Comparison of ENCODE assay signal across 21 mouse cellular contexts in genomic region chr4:43612534-43612933, GRCm38 (mm10). TPM values are rescaled to one million over a fixed set of nuclear protein-coding genes. Genes with fewer than 3 reads are reported as not detected.
DNase-seq lines count a peak whose midpoint lies in the region; ATAC-seq and TF ChIP-seq lines count a peak whose summit lies in the region.
"Had no signal": no experiment of that assay in that cellular context is flagged by ENCODE, and none has a peak within 500 bp of the region (broad histone marks: within the 10 kb centered on the region; RNA-seq: fewer than 3 reads in every experiment).

No protein-coding gene starts in this region.

- peak overlapping the region; percentile 66 for H3K27ac ChIP-seq in liver, embryonic 16.5 days (ENCODE audit: low read length)
- H3K27ac ChIP-seq: embryonic facial prominence, embryonic 10.5 days; forebrain, embryonic 15.5 days; heart, embryonic 15.5 days; limb, embryonic 12.5 days had no signal

- no peaks in the 10 kb centered on the region for H3K27me3 ChIP-seq in G1E (ENCODE audit: insufficient read depth, low read length)
- H3K27me3 ChIP-seq in liver, embryonic 16.5 days (ENCODE audit: control insufficient read depth, insufficient read depth, low read depth, low read length) = no peaks in the 10 kb centered on the region
- H3K27me3 ChIP-seq: forebrain, embryonic 15.5 days; heart, embryonic 15.5 days; limb, embryonic 12.5 days had no signal

- H3K36me3 ChIP-seq in G1E (replicated peaks) = no peaks in the 10 kb centered on the region
- no peaks in the 10 kb centered on the region for H3K36me3 ChIP-seq in liver, embryonic 16.5 days (ENCODE audit: control insufficient read depth, insufficient read depth)
- H3K36me3 ChIP-seq: embryonic facial prominence, embryonic 10.5 days; forebrain, embryonic 15.5 days; heart, embryonic 15.5 days; limb, embryonic 12.5 days had no signal

- peak overlapping the region; percentile 42; the same call in 1 of the 2 replicates for H3K9ac ChIP-seq in liver, embryonic 16.5 days (ENCODE audit: low read depth, low read length)
- H3K9ac ChIP-seq: forebrain, embryonic 15.5 days; heart, embryonic 15.5 days; limb, embryonic 12.5 days; lung, embryonic 14.5 days had no signal

- peak overlapping the region; percentile 59; the same call in 1 of the 2 replicates for H3K4me3 ChIP-seq in G1E (ENCODE audit: low read depth, low read length)
- no peak overlapping the region for H3K4me3 ChIP-seq in liver, embryonic 16.5 days (ENCODE audit: low read depth, low read length)
- H3K4me3 ChIP-seq: embryonic facial prominence, embryonic 10.5 days; forebrain, embryonic 15.5 days; heart, adult 2 months; heart, embryonic 15.5 days; limb, embryonic 12.5 days had no signal

- intact Hi-C loops in gastrocnemius, postnatal 14 days (cut with DNase I; ENCODE audit: low total_unique reads) = no loop called here

- no peak for TF ChIP-seq CTCF in G1E (IDR thresholded peaks at IDR 0.05; ENCODE audit: low read depth, low read length)

- WGBS in liver, embryonic 16.5 days (ENCODE audit: insufficient replicate concordance) = 15% methylated on average over 10 of the region's 10 CpGs

- H3K4me2 ChIP-seq in liver, embryonic 16.5 days (ENCODE audit: low read depth, low read length) = peak overlapping the region; percentile 27
- H3K4me2 ChIP-seq: forebrain, embryonic 15.5 days; heart, embryonic 15.5 days; limb, embryonic 12.5 days; lung, embryonic 14.5 days had no signal

- peak; percentile 63 for ATAC-seq in G1E (ENCODE audit: extremely low read depth, insufficient number of reproducible peaks, low FRiP score, poor library complexity, severe bottlenecking)
- peak; percentile 42 for ATAC-seq in erythroid progenitor cell, adult 5-6 weeks (replicated peaks; ENCODE audit: low FRiP score, poor library complexity, severe bottlenecking)
- ATAC-seq in liver, embryonic 16.5 days (ENCODE audit: low read depth) = peak; percentile 68
- ATAC-seq: forebrain, embryonic 15.5 days; hindbrain, embryonic 16.5 days; intestine, embryonic 16.5 days had no signal

- no peaks in the 10 kb centered on the region for H3K9me3 ChIP-seq in G1E (replicated peaks)
- H3K9me3 ChIP-seq in liver, embryonic 16.5 days (replicated peaks; ENCODE audit: control insufficient read depth, low read length) = no peaks in the 10 kb centered on the region
- H3K9me3 ChIP-seq: embryonic facial prominence, embryonic 10.5 days; forebrain, embryonic 15.5 days; heart, embryonic 15.5 days; limb, embryonic 12.5 days had no signal

- DNase-seq in 416B (ENCODE audit: low read depth) (peak; percentile 64), G1E (ENCODE audit: low spot score) (no peak)
- DNase-seq in gastrocnemius, postnatal 14 days = no peak
- DNase-seq in ovary, postnatal 14 days (ENCODE audit: low spot score) = no peak
- no peak for DNase-seq in cerebellum, postnatal 10 days
- DNase-seq: cerebellum, adult 2 months; heart, adult 2 months; right cerebral cortex, adult 18-20 months had no signal

- H3K4me1 ChIP-seq in G1E (ENCODE audit: insufficient read depth, low read depth, low read length) = peaks cover 33% of the 10 kb centered on the region
- peaks cover 8% of the 10 kb centered on the region for H3K4me1 ChIP-seq in liver, embryonic 16.5 days (ENCODE audit: control insufficient read depth, low read depth, low read length)
- H3K4me1 ChIP-seq: embryonic facial prominence, embryonic 10.5 days; forebrain, embryonic 15.5 days; heart, embryonic 15.5 days; limb, embryonic 12.5 days had no signal

RNA-seq across cellular contexts. Expression of gene Npr2, which starts 19.2 kb away (rescaled TPM):
- 6.3 TPM in 1 of 2 replicates, not detected in the other for total RNA-seq in G1E (2014; fragmentation: Nextera tagmentation)
- total RNA-seq in G1E (2017) = 0.23 and 0.44 TPM in 2 replicates
- polyA plus RNA-seq in G1E (2012) = 0.04 TPM in 2 replicates
- 10.8 TPM in 1 of 2 replicates, not detected in the other for total RNA-seq in erythroid progenitor cell, adult 5-6 weeks (2015; ENCODE audit: low replicate concordance)
- 0.13 TPM in 1 of 2 replicates, not detected in the other for total RNA-seq in erythroid progenitor cell, adult 5-6 weeks (2017; ENCODE audit: low replicate concordance)
- 0.49 and 0.91 TPM in 2 replicates for polyA plus RNA-seq in liver, embryonic 16.5 days (2015; fragmentation: Nextera tagmentation; extraction: Ambion mirVana)
- 10 to 100 TPM; 29.5 to 31.4 TPM for total RNA-seq in gastrocnemius, postnatal 14 days (2021)

RNA-seq across cellular contexts. Expression of gene Msmp, which starts 28.2 kb away (rescaled TPM):
- not detected in 2 replicates for total RNA-seq in G1E (2014; fragmentation: Nextera tagmentation)
- 0.17 TPM in 1 of 2 replicates, not detected in the other for total RNA-seq in G1E (2017)
- not detected in 2 replicates for polyA plus RNA-seq in G1E (2012)
- total RNA-seq in erythroid progenitor cell, adult 5-6 weeks (2015; ENCODE audit: low replicate concordance) = not detected in 2 replicates
- total RNA-seq in erythroid progenitor cell, adult 5-6 weeks (2017; ENCODE audit: low replicate concordance) = not detected in 2 replicates
- polyA plus RNA-seq in liver, embryonic 16.5 days (2015; fragmentation: Nextera tagmentation; extraction: Ambion mirVana) = 0.25 TPM in 1 of 2 replicates, not detected in the other
- under 1 TPM in 1 of 2 experiments, not detected in 1; 0.29 TPM for total RNA-seq in gastrocnemius, postnatal 14 days (2021)
- total RNA-seq: layer of hippocampus, postnatal 14 days; midbrain, postnatal 0 days had no signal
- polyA plus RNA-seq: cerebellum, adult 2 months; large intestine, adult 2 months; lung, embryonic 14.5 days had no signal

RNA-seq across cellular contexts. Expression of gene Gba2, which starts 33.9 kb away (rescaled TPM):
- total RNA-seq in G1E (2014; fragmentation: Nextera tagmentation) (21.4 and 23.8 TPM in 2 replicates), G1E (2017) (12.6 and 14.1 TPM in 2 replicates)
- polyA plus RNA-seq in G1E (2012) = 14.5 and 18.3 TPM in 2 replicates
- 22.3 and 28.1 TPM in 2 replicates for total RNA-seq in erythroid progenitor cell, adult 5-6 weeks (2015; ENCODE audit: low replicate concordance)
- total RNA-seq in erythroid progenitor cell, adult 5-6 weeks (2017; ENCODE audit: low replicate concordance) = 23.5 and 32.1 TPM in 2 replicates
- polyA plus RNA-seq in liver, embryonic 16.5 days (2015; fragmentation: Nextera tagmentation; extraction: Ambion mirVana) = 17.7 and 18.7 TPM in 2 replicates
- total RNA-seq in gastrocnemius, postnatal 14 days (2021) = 1 to 10 TPM; 5.1 to 6.2 TPM

RNA-seq across cellular contexts. Expression of gene Rgp1, which starts 34.0 kb away (rescaled TPM):
- total RNA-seq in G1E (2014; fragmentation: Nextera tagmentation) (48.5 and 54.7 TPM in 2 replicates), G1E (2017) (18.6 and 23.2 TPM in 2 replicates)
- polyA plus RNA-seq in G1E (2012) = 31.2 and 105 TPM in 2 replicates
- total RNA-seq in erythroid progenitor cell, adult 5-6 weeks (2015; ENCODE audit: low replicate concordance) = 29.2 and 31.0 TPM in 2 replicates
- total RNA-seq in erythroid progenitor cell, adult 5-6 weeks (2017; ENCODE audit: low replicate concordance) = 10.1 and 32.7 TPM in 2 replicates
- 15.6 and 16.7 TPM in 2 replicates for polyA plus RNA-seq in liver, embryonic 16.5 days (2015; fragmentation: Nextera tagmentation; extraction: Ambion mirVana)
- 10 to 100 TPM; 21.9 to 22.3 TPM for total RNA-seq in gastrocnemius, postnatal 14 days (2021)

RNA-seq across cellular contexts. Expression of gene Spag8, which starts 40.9 kb away (rescaled TPM):
- total RNA-seq in G1E (2014; fragmentation: Nextera tagmentation) (0.73 TPM in 1 of 2 replicates, not detected in the other), G1E (2017) (0.33 and 0.41 TPM in 2 replicates)
- not detected in 2 replicates for polyA plus RNA-seq in G1E (2012)
- not detected in 2 replicates for total RNA-seq in erythroid progenitor cell, adult 5-6 weeks (2015; ENCODE audit: low replicate concordance)
- 3.9 TPM in 1 of 2 replicates, not detected in the other for total RNA-seq in erythroid progenitor cell, adult 5-6 weeks (2017; ENCODE audit: low replicate concordance)
- 0.08 and 0.20 TPM in 2 replicates for polyA plus RNA-seq in liver, embryonic 16.5 days (2015; fragmentation: Nextera tagmentation; extraction: Ambion mirVana)
- not detected for total RNA-seq in gastrocnemius, postnatal 14 days (2021)
- total RNA-seq: gastrocnemius, adult 18-20 months had no signal
